Mouse (Mus musculus): ENCODE results near the gene Wfdc5. TPM values are rescaled to one million over a fixed set of nuclear protein-coding genes. Genes with fewer than 3 reads are reported as not detected.

Wfdc5 gene
- total and polyA plus RNA-seq, 3 experiments = not detected

DNA sequence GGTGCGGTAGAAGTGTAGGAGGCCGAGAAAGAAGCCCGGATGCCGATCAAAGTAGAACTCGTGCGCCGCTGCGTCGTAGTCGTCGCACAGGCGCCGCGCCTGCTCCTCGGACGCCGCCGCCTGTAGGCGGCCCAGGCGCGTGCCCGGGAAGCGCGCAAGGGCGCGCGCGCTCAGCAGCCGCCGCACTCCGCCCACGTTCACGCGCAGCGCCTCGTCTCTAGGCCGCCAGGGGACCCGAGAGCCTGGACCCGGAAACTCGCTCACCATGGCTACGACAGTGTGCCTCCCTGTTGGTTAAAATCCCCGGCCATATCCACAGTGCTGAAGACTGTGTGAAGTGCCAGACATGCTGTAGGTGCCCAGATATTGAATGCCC is 14.0 kb downstream of the Wfdc5 start:
- peaks cover 0 to 5% of the 10 kb centered on the region in 2 experiments; a peak in 1 of 4 replicates for H3K4me1 ChIP-seq (ENCODE audit: control insufficient read depth in 1 of 2, insufficient read depth in 2 of 2)
- H3K4me3 ChIP-seq (replicated peaks in 1 of 3; ENCODE audit: low read depth in 2 of 3, low read length in 2 of 3, poor library complexity in 1 of 3) = no peak overlapping the region
- no peak overlapping the region for H3K9ac ChIP-seq (ENCODE audit: insufficient read depth, low read depth)
- no peak overlapping the region for H3K4me2 ChIP-seq (ENCODE audit: insufficient read depth, low read depth, poor library complexity, severe bottlenecking)
- in situ Hi-C loops (cut with MboI; ENCODE audit: low pct_ligation_motif_present, low pct_unique_long_range_greater_than_20kb, low sequenced_read_pairs) = no loop called here
- peaks cover 0 to 1% of the 10 kb centered on the region in 2 experiments for H3K36me3 ChIP-seq (replicated peaks in 1 of 2; ENCODE audit: control insufficient read depth in 1 of 2, insufficient read depth in 1 of 2, low read length in 1 of 2)
- TF ChIP-seq CTCF (conservative IDR thresholded peaks at IDR 0.05 in 1 of 2, IDR thresholded peaks at IDR 0.05 in 1 of 2; ENCODE audit: low read depth in 2 of 2, low read length in 2 of 2) = no peak
- no peak for TF ChIP-seq JUN (IDR thresholded peaks at IDR 0.05; ENCODE audit: insufficient read depth, low read depth, low read length)
- no peak for TF ChIP-seq GABPA (IDR thresholded peaks at IDR 0.05; ENCODE audit: insufficient replicate concordance, low read depth, low read length)
- TF ChIP-seq ETS1 (conservative IDR thresholded peaks at IDR 0.05; ENCODE audit: low read depth, low read length) = no peak
- no peak for TF ChIP-seq ZC3H11A (IDR thresholded peaks at IDR 0.05; ENCODE audit: low read depth, low read length)
- no peak for TF ChIP-seq UBTF (IDR thresholded peaks at IDR 0.05; ENCODE audit: low read depth, low read length)
- TF ChIP-seq CHD1 (IDR thresholded peaks at IDR 0.05; ENCODE audit: low read depth, low read length) = no peak
- TF ChIP-seq MAX (IDR thresholded peaks at IDR 0.05; ENCODE audit: low read length) = no peak
- no peak for TF ChIP-seq E2F4 (IDR thresholded peaks at IDR 0.05; ENCODE audit: insufficient replicate concordance, low read depth, low read length)
- no peaks in the 10 kb centered on the region for H3K79me2 ChIP-seq (replicated peaks; ENCODE audit: control insufficient read depth, extremely low read depth, insufficient read depth, poor library complexity, severe bottlenecking)
- dilution Hi-C loops (cut with MboI; ENCODE audit: extremely low pct_ligation_motif_present, extremely low pct_unique_long_range_greater_than_20kb, low sequenced_read_pairs) = no loop called here
- no peak for DNase-seq (ENCODE audit: extremely low read depth)
- H3K27me3 ChIP-seq (replicated peaks) = no peaks in the 10 kb centered on the region
- H3K9me3 ChIP-seq (replicated peaks; ENCODE audit: low read length) = peaks cover 10% of the 10 kb centered on the region
- no peak overlapping the region for H3K27ac ChIP-seq (ENCODE audit: insufficient read depth, low read depth)

DNA sequence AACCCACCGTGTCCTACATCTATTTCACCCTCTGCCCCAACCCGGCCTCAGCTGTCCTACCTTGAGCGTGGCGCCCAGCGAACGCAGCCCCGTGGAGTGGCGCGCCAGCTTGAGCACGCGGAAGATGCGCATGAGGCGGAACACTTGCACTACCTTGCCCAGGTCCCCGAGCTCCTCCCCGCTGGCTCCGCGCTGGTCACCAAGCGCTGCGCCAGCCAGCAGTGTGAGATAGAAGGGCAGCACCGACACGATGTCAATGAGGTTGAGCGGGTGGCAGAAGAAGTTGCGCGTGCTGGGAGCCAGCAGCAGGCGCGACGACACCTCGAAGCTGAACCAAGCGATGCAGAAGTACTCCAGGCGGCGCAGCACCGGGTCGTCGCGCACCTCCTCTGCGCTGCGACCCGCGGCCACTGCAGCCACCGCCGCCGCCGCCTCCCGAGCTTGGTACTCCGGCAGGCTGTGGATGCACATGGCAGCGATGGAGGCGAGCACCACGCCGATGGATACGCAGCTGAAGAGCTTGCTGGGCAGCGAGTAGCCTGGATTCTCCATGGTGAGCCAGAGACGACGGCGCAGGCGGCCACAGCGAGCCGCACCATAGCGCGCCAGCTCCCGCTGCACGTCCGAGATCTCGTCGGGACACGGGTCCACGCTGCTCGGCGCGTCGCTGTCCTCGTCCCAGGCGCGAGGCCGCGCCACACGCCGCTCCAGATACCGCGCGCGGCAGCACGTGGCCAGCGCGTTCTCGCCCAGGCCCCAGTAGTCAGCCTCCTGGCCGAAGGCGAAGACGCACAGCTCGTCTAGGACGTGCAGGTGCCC is 14.6 kb downstream of the Wfdc5 start:
- Histone ChIP-seq H3K79me2 (replicated peaks; ENCODE audit: control insufficient read depth, extremely low read depth, insufficient read depth, poor library complexity, severe bottlenecking) (no peaks in the 10 kb centered on the region), H3K4me2 (ENCODE audit: insufficient read depth, low read depth, poor library complexity, severe bottlenecking) (no peak overlapping the region), H3K36me3 (replicated peaks in 1 of 2; ENCODE audit: control insufficient read depth in 1 of 2, insufficient read depth in 1 of 2, low read length in 1 of 2) (peaks cover 0 to 1% of the 10 kb centered on the region in 2 experiments), H3K4me3 (replicated peaks in 1 of 3; ENCODE audit: low read depth in 2 of 3, low read length in 2 of 3, poor library complexity in 1 of 3) (no peak overlapping the region), H3K9ac (ENCODE audit: insufficient read depth, low read depth) (no peak overlapping the region), H3K27me3 (replicated peaks) (no peaks in the 10 kb centered on the region), H3K27ac (ENCODE audit: insufficient read depth, low read depth) (no peak overlapping the region), H3K4me1 (ENCODE audit: control insufficient read depth in 1 of 2, insufficient read depth in 2 of 2) (peaks cover 0 to 5% of the 10 kb centered on the region in 2 experiments; a peak in 1 of 4 replicates), H3K9me3 (replicated peaks; ENCODE audit: low read length) (peaks cover 10% of the 10 kb centered on the region)
- TF ChIP-seq POLR2A (IDR thresholded peaks at IDR 0.05; ENCODE audit: low read depth, low read length) (no peak), CTCF (conservative IDR thresholded peaks at IDR 0.05 in 1 of 2, IDR thresholded peaks at IDR 0.05 in 1 of 2; ENCODE audit: low read depth in 2 of 2, low read length in 2 of 2) (no peak), USF1 (IDR thresholded peaks at IDR 0.05; ENCODE audit: low read depth, low read length) (no peak), MXI1 (IDR thresholded peaks at IDR 0.05; ENCODE audit: low read depth, low read length) (no peak), MYC (IDR thresholded peaks at IDR 0.05; ENCODE audit: low read depth, low read length) (no peak), BHLHE40 (IDR thresholded peaks at IDR 0.05; ENCODE audit: low read depth, low read length) (no peak), SMC3 (IDR thresholded peaks at IDR 0.05; ENCODE audit: low read depth, low read length) (no peak), UBTF (IDR thresholded peaks at IDR 0.05; ENCODE audit: low read depth, low read length) (no peak), NELFE (IDR thresholded peaks at IDR 0.05; ENCODE audit: low read depth, low read length) (no peak)
- in situ Hi-C loops (cut with MboI; ENCODE audit: low pct_ligation_motif_present, low pct_unique_long_range_greater_than_20kb, low sequenced_read_pairs) = no loop called here
- no peak for DNase-seq (ENCODE audit: extremely low read depth)
- dilution Hi-C loops (cut with MboI; ENCODE audit: extremely low pct_ligation_motif_present, extremely low pct_unique_long_range_greater_than_20kb, low sequenced_read_pairs) = no loop called here

Measured in CH12.LX (cell line).